Mouse (Mus musculus): ENCODE measurements around the gene Itgb3. TPM values are rescaled to one million over a fixed set of nuclear protein-coding genes. Genes with fewer than 3 reads are reported as not detected.
A peak's percentile ranks its signal among the peaks of the same experiment; 100 is the strongest.
"Not testable (repeated sequence)": the region's sequence is repeated elsewhere in the genome, so short reads cannot be mapped to it uniquely, and the experiment has no call there.

Itgb3 gene
- 3.7 and 3.8 TPM in 2 replicates for polyA plus RNA-seq (2016; fragmentation: Nextera tagmentation; extraction: Ambion mirVana)

DNA sequence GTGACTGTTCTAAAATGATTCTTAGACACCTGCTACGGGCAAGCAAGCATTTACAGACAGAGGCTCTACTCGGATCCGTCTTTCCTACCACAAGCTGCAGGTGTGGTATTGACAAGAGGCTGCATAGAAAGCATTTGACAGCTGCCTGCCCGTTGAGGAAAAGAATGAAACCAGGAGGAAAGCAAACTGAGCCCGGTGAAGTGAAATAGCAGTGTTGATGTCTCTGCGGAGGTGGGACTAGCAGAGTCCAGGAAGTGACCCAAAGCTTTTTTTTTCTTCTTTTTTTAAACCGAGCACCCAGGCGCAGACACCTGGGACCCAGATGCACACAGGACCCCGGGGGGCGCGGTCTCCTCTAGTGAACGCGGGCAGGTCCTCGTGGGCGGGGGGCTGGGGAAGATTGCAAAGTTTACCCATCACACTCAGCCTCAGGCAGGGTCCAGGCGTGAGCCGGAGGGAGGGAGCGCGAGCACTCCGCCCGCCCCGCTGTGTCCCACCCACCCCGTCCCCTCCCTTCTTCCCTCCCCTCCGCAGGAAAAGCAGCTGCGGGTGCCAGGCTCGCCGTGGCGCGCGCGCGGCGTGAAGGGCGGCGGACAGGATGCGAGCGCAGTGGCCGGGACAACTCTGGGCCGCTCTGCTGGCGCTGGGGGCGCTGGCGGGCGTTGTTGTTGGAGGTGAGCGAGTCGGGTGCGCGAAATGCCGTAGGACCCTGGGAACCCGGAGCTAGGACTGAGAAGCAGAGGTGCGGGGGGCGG lies at the start of gene Itgb3:
Itgb3 (plus strand) TSS at position 510 of the 755 bp plus-strand sequence.
- no peaks in the 10 kb centered on the region for H3K36me3 ChIP-seq (replicated peaks)
- H3K27me3 ChIP-seq (ENCODE audit: poor library complexity, severe bottlenecking), result peaks cover 82% of the 10 kb centered on the region
- peak within 1 kb of the TSS; percentile 70 for H3K4me3 ChIP-seq
- peak within 1 kb of the TSS; percentile 74 for H3K27ac ChIP-seq
- H3K4me1 ChIP-seq, result peaks cover 30% of the 10 kb centered on the region
- 1% methylated on average over 44 of the region's 51 CpGs for WGBS
- DNase-seq (ENCODE audit: extremely low spot score, low spot score), result peak; percentile 79
- H3K9me3 ChIP-seq, result no peaks in the 10 kb centered on the region

DNA sequence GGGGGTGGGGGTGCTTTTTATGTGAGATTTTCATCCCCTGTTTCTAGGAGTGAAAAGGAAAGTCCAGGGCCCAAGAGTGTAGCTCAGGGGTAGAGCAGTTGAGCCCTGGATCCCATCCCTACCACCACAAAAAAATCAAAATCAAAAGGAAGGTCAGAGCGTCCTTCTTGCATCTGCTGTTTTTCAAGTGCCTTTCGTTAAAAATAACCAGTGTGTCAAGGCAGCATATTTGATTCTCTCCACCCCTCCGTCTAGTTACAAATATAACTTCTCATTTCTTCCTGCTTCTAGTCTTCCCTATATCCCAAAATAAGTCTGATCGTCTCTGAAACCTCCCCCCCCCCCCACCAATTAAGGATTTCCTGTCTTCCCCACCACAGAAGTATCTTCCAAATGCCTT lies 49.7 kb upstream of the Itgb3 start:
- no peak overlapping the region for H3K4me3 ChIP-seq
- no peak overlapping the region for H3K27ac ChIP-seq
- 0 out of 2 replicates have a peak, but pooled peaks cover 5% of the 10 kb centered on the region for H3K27me3 ChIP-seq (ENCODE audit: poor library complexity, severe bottlenecking)
- 89% methylated on average over 4 of the region's 4 CpGs for WGBS
- H3K9me3 ChIP-seq, result no peaks in the 10 kb centered on the region
- H3K4me1 ChIP-seq, result peaks cover 13% of the 10 kb centered on the region
- DNase-seq (ENCODE audit: extremely low spot score, low spot score), result no peak
- no peaks in the 10 kb centered on the region for H3K36me3 ChIP-seq (replicated peaks)

DNA sequence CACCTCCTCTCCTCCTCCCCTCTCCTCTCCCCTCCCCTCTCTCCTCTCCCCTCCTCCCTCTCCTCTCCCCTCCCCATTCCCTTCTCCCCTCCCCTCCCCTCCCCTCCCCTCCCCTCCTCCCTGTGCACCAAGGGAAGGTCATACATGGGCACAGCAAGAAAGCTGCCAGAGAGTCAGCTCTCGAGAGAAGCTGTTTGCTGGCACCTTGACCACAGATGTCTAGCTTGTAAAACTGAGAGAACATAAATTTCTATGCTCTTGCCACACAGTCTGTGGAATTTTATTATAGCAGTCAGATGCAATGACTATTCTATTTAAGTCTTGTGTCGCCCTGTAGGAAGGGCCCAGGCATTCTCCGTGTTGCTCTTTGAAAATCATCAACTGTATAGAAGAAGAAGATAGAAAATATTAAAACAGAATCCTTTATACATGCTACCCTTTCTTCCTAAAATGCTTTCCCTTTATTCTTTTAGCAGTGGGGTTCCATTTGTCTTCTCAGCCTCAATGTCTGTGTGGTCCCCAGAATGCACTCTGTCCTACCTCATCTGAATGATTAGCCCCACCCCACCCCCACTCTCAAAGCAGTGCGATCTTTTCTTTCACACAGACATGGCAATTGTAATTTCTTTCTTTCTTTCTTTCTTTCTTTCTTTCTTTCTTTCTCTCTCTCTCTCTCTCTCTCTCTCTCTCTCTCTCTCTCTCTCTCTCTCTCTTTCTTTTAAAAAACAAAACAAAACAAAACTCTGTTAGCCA lies 49.0 kb upstream of the Itgb3 start:
- Histone ChIP-seq H3K36me3 (replicated peaks) (no peaks in the 10 kb centered on the region), H3K4me3 (no peak overlapping the region), H3K27me3 (ENCODE audit: poor library complexity, severe bottlenecking) (no peaks in the 10 kb centered on the region), H3K4me1 (peaks cover 13% of the 10 kb centered on the region), H3K27ac (no peak overlapping the region), H3K9me3 (no peaks in the 10 kb centered on the region)
- 65% methylated on average over 4 of the region's 4 CpGs for WGBS
- DNase-seq (ENCODE audit: extremely low spot score, low spot score), result no peak

DNA sequence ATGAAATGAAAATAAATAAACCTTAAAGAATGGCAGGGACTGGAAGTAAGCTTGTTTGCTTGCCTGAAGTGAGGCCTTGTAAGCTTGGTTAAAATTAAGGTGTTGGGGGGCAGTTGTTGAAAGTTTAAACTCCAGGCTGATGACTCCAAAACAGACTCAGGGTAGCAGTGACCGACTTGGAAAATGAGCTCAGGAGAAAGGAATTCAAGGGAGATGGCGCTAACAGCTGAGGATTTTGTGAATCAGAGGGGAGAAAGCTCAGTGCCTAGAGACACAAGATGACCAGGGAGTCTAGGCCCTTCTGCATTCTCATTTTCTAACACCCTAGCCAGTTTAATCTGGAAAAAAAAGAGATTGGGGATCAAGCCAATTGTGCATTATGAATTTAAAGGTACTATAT lies 46.8 kb upstream of the Itgb3 start:
- peaks cover 13% of the 10 kb centered on the region for H3K4me1 ChIP-seq
- WGBS, result 69% methylated on average over 2 of the region's 2 CpGs
- no peaks in the 10 kb centered on the region for H3K36me3 ChIP-seq (replicated peaks)
- no peak for DNase-seq (ENCODE audit: extremely low spot score, low spot score)
- H3K27me3 ChIP-seq (ENCODE audit: poor library complexity, severe bottlenecking), result no peaks in the 10 kb centered on the region
- no peak overlapping the region for H3K27ac ChIP-seq
- H3K4me3 ChIP-seq, result no peak overlapping the region
- no peaks in the 10 kb centered on the region for H3K9me3 ChIP-seq

DNA sequence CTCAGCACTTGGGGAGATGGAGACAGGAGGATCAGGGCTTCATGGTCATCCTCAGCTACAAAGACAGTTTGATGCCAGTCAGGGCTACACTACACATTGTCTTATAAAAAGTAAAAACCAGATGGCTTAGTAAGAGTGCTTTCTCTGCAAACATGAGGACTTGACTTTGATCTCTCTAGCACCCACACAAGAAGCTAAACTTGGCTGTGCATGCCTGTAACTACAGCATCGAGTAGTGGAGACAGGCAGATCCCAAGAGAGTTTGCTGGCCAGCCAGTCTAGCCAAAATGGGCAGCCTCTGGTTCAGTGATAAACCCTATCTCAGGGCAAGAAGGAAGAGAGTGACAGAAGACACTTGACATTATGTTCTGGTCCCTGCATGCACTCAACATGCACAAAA lies 44.3 kb upstream of the Itgb3 start:
- Histone ChIP-seq H3K9me3 (no peaks in the 10 kb centered on the region), H3K36me3 (replicated peaks) (no peaks in the 10 kb centered on the region), H3K4me1 (peaks cover 11% of the 10 kb centered on the region), H3K4me3 (no peak overlapping the region), H3K27me3 (ENCODE audit: poor library complexity, severe bottlenecking) (no peaks in the 10 kb centered on the region), H3K27ac (no peak overlapping the region)
- no peak for DNase-seq (ENCODE audit: extremely low spot score, low spot score)
- WGBS, result 83% methylated on average over 1 of the region's 1 CpGs

DNA sequence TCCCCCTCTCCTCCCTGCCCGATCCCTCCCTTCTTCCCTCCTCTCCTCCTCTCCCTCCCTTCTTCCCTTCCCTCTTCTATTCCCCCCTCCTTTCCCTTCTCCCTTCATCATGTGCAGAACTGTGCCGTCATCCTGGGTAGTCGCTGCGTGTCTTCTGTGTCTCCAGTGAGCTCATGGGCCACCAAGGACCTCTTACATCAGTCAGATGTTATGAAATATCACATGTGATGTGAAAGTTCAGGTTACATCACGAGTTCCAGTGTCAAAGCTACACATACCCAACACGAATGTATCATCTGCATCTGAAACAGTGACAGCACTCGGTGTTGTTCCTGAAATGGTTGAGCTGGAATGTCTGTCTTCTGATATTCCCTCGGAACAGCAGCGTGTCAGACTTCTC lies 42.6 kb upstream of the Itgb3 start:
- Histone ChIP-seq H3K4me3 (no peak overlapping the region), H3K9me3 (no peaks in the 10 kb centered on the region; the same call in 1 of the 2 replicates)

DNA sequence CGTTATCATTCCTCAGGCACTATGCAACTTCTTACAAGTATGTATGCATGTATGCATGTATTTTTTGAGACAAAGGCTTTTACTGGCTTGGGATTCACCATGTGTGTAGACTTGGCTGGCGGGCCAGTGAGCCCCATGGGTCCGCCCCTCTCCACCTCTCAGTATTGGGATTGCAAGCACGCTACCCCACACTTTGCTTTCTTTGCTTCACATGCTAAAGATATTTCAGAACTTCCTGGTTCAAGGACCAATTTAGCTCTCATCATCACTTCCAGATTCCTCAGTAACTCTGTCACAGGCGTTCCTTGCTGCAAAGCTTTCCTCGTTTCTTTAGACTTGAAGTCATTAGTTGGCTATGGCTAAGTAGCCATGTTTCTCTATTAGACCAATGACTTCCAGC lies 41.7 kb upstream of the Itgb3 start:
- Histone ChIP-seq H3K4me3 (no peak overlapping the region), H3K9me3 (no peaks in the 10 kb centered on the region; the same call in 1 of the 2 replicates), H3K36me3 (replicated peaks) (no peaks in the 10 kb centered on the region), H3K27me3 (ENCODE audit: poor library complexity, severe bottlenecking) (peaks cover 12% of the 10 kb centered on the region; the same call in 1 of the 2 replicates), H3K27ac (no peak overlapping the region), H3K4me1 (no peaks in the 10 kb centered on the region)
- WGBS, result 91% methylated on average over 6 of the region's 6 CpGs
- no peak for DNase-seq (ENCODE audit: extremely low spot score, low spot score)

More for the DNA sequence above, 42.6 kb upstream of the Itgb3 start:
- H3K27me3 ChIP-seq (ENCODE audit: poor library complexity, severe bottlenecking), result peaks cover 5% of the 10 kb centered on the region; the same call in 1 of the 2 replicates
- WGBS, result 87% methylated on average over 9 of the region's 9 CpGs
- no peaks in the 10 kb centered on the region for H3K4me1 ChIP-seq
- DNase-seq (ENCODE audit: extremely low spot score, low spot score), result no peak
- H3K27ac ChIP-seq, result no peak overlapping the region
- no peaks in the 10 kb centered on the region for H3K36me3 ChIP-seq (replicated peaks)

DNA sequence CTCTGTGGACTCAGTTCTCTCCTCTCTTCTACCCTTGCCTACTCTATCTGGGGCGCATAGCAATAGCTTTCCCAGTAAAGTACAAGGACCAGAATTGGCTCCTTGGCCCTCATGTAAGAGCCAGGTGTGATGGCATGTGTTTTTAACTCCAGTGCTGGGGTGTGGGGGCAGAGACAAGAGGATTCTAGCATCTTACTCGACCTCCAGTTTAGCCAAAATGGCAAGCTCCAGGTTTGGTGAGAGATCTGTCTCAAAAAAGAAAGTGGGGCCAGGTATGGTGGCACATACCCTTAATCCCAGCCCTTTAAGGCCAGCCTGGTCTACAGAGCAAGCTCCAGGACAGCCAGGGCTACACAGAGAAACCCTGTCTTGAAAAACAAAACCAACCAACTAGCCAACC lies 41.0 kb upstream of the Itgb3 start:
- H3K36me3 ChIP-seq (replicated peaks), result no peaks in the 10 kb centered on the region
- H3K4me1 ChIP-seq, result peaks cover 3% of the 10 kb centered on the region; the same call in 1 of the 2 replicates
- H3K27me3 ChIP-seq (ENCODE audit: poor library complexity, severe bottlenecking), result peaks cover 19% of the 10 kb centered on the region
- DNase-seq (ENCODE audit: extremely low spot score, low spot score), result no peak
- WGBS, result 82% methylated on average over 2 of the region's 2 CpGs
- H3K4me3 ChIP-seq, result no peak overlapping the region
- H3K27ac ChIP-seq, result no peak overlapping the region
- no peaks in the 10 kb centered on the region; the same call in 1 of the 2 replicates for H3K9me3 ChIP-seq

DNA sequence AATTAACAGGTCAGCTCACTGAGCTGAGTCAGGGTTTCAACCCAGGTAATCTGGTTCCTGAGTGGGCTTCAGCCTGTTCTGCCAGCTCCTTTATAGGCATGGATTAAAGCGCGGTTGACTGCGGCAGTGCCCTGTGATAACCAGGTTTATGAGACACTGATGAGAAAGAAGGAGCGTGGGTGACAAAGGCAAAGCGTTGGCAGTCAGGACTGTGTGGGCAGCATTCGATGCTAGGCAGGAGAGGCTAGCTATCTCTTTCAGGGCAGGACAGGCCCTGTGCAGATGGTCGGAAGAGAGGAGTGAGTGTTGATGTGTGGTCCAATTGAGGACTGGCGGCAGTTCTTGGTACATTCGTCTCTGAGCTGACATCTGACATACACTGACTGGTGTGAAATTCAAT lies 40.1 kb upstream of the Itgb3 start:
- H3K27ac ChIP-seq, result no peak overlapping the region
- peaks cover 3% of the 10 kb centered on the region; the same call in 1 of the 2 replicates for H3K4me1 ChIP-seq
- no peaks in the 10 kb centered on the region; the same call in 1 of the 2 replicates for H3K9me3 ChIP-seq
- 92% methylated on average over 9 of the region's 9 CpGs for whole genome bisulfite sequencing
- H3K36me3 ChIP-seq (replicated peaks), result no peaks in the 10 kb centered on the region
- H3K4me3 ChIP-seq, result no peak overlapping the region
- peaks cover 27% of the 10 kb centered on the region for H3K27me3 ChIP-seq (ENCODE audit: poor library complexity, severe bottlenecking)
- no peak for DNase-seq (ENCODE audit: extremely low spot score, low spot score)

DNA sequence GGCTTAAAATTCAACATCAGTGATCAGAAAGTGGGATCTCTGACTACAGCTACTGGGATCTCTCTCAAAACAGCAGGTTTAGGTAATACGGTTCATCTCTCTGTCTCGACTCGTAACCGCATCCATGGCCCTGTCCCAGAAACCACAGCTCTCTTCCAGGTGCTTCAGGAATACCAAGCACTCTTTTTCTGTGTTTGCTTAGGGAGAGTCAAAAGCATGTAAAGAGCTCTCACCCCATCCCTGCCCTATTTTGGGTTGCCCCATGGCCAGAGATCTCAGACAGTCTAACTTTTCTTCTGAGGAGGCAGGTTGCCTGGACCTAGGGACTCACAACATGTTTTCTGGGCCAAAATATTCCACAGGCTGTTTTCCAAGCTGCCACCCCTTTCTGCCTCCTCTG lies 39.5 kb upstream of the Itgb3 start:
- WGBS, result 95% methylated on average over 4 of the region's 4 CpGs

DNA sequence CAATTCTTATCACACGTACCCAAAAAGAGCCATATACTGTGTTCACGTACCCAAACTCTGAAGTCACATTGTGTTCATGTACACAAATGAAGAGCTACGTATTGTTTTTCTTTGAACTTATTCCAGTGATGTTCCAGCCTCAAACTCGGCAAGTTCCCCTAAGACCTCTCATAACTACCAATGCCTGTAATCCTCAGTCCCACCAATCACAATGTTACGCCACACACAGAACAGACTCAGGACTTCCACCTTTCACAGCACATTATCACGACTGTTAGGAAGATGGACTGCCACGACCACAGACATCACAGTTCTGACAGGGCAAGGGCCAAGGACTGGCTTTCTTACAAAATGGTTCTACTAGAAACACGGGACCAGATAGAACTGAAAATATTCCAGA lies 37.3 kb upstream of the Itgb3 start:
- WGBS, result 85% methylated on average over 8 of the region's 8 CpGs
- not testable (repeated sequence) for DNase-seq (ENCODE audit: extremely low spot score, low spot score); H3K36me3 ChIP-seq (replicated peaks); H3K4me3 ChIP-seq; H3K9me3 ChIP-seq; H3K4me1 ChIP-seq; H3K27ac ChIP-seq
- H3K27me3 ChIP-seq (ENCODE audit: poor library complexity, severe bottlenecking), result peaks cover 27% of the 10 kb centered on the region

More for the DNA sequence above, 39.5 kb upstream of the Itgb3 start:
- no peak for DNase-seq (ENCODE audit: extremely low spot score, low spot score)
- Histone ChIP-seq H3K27me3 (ENCODE audit: poor library complexity, severe bottlenecking) (peaks cover 27% of the 10 kb centered on the region), H3K27ac (no peak overlapping the region), H3K4me3 (no peak overlapping the region), H3K36me3 (replicated peaks) (no peaks in the 10 kb centered on the region), H3K9me3 (no peaks in the 10 kb centered on the region; the same call in 1 of the 2 replicates), H3K4me1 (peaks cover 3% of the 10 kb centered on the region; the same call in 1 of the 2 replicates)

DNA sequence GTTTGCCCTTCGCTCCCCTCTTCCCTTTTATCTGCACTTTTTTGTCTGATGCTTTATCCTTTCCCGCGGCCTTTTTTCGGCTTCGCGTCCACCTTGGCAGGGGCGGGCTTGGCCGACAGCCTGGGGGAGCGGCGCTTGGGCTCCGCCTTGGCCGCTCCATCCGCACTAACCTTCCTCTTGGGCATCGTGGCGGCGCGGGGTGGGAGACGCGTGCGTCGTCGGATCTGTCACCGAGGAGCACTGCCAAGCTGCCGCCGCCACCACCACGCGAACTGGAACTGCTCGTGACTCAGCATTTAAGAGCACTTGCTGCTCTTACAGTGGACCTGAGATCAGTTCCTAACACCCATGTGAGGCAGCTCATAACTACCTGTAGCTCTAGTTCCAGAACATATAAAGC lies 36.4 kb upstream of the Itgb3 start:
- not testable (repeated sequence) for H3K4me1 ChIP-seq; H3K27ac ChIP-seq; H3K36me3 ChIP-seq (replicated peaks); H3K9me3 ChIP-seq
- DNase-seq (ENCODE audit: extremely low spot score, low spot score), result peak; percentile 25
- peak overlapping the region; percentile 47 for H3K4me3 ChIP-seq
- H3K27me3 ChIP-seq (ENCODE audit: poor library complexity, severe bottlenecking), result peaks cover 27% of the 10 kb centered on the region
- WGBS, result 4% methylated on average over 28 of the region's 28 CpGs

DNA sequence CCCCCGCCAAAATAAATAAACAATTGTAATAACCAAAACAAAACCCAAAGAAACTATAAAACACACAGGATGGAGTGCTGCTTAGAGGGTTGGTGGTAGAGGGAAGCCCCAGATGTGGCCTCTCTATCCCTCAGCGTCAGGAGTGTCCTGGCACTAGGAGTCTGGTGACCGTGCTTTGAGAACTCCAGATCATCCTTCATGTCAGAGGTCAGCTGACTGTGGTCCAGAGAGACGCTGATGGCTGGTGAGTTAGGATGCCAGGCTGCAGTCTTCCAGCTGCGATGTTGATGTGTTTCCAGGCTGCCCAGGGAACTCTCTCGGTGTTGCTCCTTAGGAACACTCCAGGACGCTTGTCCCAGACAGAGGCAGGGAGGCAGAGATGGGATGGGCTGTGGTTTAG lies 35.7 kb upstream of the Itgb3 start:
- Histone ChIP-seq H3K4me1 (peaks cover 4% of the 10 kb centered on the region; the same call in 1 of the 2 replicates), H3K27ac (no peak overlapping the region), H3K27me3 (ENCODE audit: poor library complexity, severe bottlenecking) (peaks cover 27% of the 10 kb centered on the region), H3K4me3 (no peak overlapping the region), H3K36me3 (replicated peaks) (no peaks in the 10 kb centered on the region), H3K9me3 (no peaks in the 10 kb centered on the region; the same call in 1 of the 2 replicates)
- 62% methylated on average over 7 of the region's 7 CpGs for WGBS
- no peak for DNase-seq (ENCODE audit: extremely low spot score, low spot score)

Data from forebrain, embryonic 10.5 days (tissue).